Mouse (Mus musculus) c-Kit-negative CD71-positive TER-119-positive erythroid progenitor cells, embryonic 14.5 days (primary cell): ENCODE measurements around the gene Hspbp1.

Source experiments
- DNase-seq: peaks from one replicate; pipeline ENCODE4 v3.0.0-alpha.2; 2013; ENCODE audit warnings: low read depth, low spot score

Gene Hspbp1

GRCm38 (mm10) chr7:4684632-4685417, at the start of gene Hspbp1:
Gene Hspbp1 (minus strand): TSS chr7:4685068.
- peak; percentile 94 for DNase-seq

GRCm38 (mm10) chr7:4732968-4733392, 48.1 kb upstream of the Hspbp1 start:
- DNase-seq: no peak

GRCm38 (mm10) chr7:4731090-4731489, 46.2 kb upstream of the Hspbp1 start:
- no peak for DNase-seq

GRCm38 (mm10) chr7:4725169-4725568, 40.3 kb upstream of the Hspbp1 start, which contains the start of gene Tmem150b:
Gene Tmem150b (minus strand): TSS chr7:4725249.
- DNase-seq: no peak

- DNase-seq: no peak
These were observed 39.5 kb upstream of the Hspbp1 start for GRCm38 (mm10) chr7:4724359-4724758.

GRCm38 (mm10) chr7:4723508-4723907, 38.6 kb upstream of the Hspbp1 start:
- DNase-seq: no peak

GRCm38 (mm10) chr7:4719276-4719675, 34.4 kb upstream of the Hspbp1 start:
- no peak for DNase-seq

- DNase-seq: no peak
These were observed 32.1 kb upstream of the Hspbp1 start for GRCm38 (mm10) chr7:4716955-4717354.

- no peak for DNase-seq
These were observed 27.7 kb upstream of the Hspbp1 start for GRCm38 (mm10) chr7:4712594-4712993.

GRCm38 (mm10) chr7:4705098-4705497, 20.2 kb upstream of the Hspbp1 start:
- DNase-seq: no peak

GRCm38 (mm10) chr7:4703195-4703594, 18.3 kb upstream of the Hspbp1 start:
- DNase-seq: no peak

- DNase-seq: no peak
These were observed 17.5 kb upstream of the Hspbp1 start for GRCm38 (mm10) chr7:4702334-4702733.

GRCm38 (mm10) chr7:4693004-4693403, 8.1 kb upstream of the Hspbp1 start:
- DNase-seq: no peak

- no peak for DNase-seq
These were observed 6.2 kb upstream of the Hspbp1 start for GRCm38 (mm10) chr7:4690951-4691653.

- DNase-seq: no peak
These were observed 5.5 kb upstream of the Hspbp1 start, which contains the start of gene Brsk1 for GRCm38 (mm10) chr7:4690387-4690786. Gene Brsk1 (plus strand): TSS chr7:4690604.

- no peak for DNase-seq
These were observed 665 bp downstream of the Hspbp1 start for GRCm38 (mm10) chr7:4684203-4684602.

GRCm38 (mm10) chr7:4683307-4683706, 1.6 kb downstream of the Hspbp1 start:
- DNase-seq: no peak

- no peak for DNase-seq
These were observed 9.7 kb downstream of the Hspbp1 start for GRCm38 (mm10) chr7:4675200-4675599.

GRCm38 (mm10) chr7:4674114-4674731, 10.6 kb downstream of the Hspbp1 start:
- no peak for DNase-seq

GRCm38 (mm10) chr7:4671956-4672355, 12.9 kb downstream of the Hspbp1 start:
- no peak for DNase-seq

- DNase-seq: peak; percentile 59
These were observed 14.1 kb downstream of the Hspbp1 start for GRCm38 (mm10) chr7:4670655-4671255.

- DNase-seq: no peak
These were observed 15.7 kb downstream of the Hspbp1 start for GRCm38 (mm10) chr7:4669156-4669555.
